Mouse (Mus musculus): ENCODE measurements around the gene Pdhx.
A peak's percentile ranks its signal among the peaks of the same experiment; 100 is the strongest.

Pdhx gene

GRCm38 (mm10) chr2:103073219-103073982 lies at the start of gene Pdhx, which contains the start of gene Apip:
Gene Pdhx, minus strand, starts transcription at chr2:103073513.
Gene Apip, plus strand, starts transcription at chr2:103073675.
- DNase-seq, result peak; percentile 100

GRCm38 (mm10) chr2:103119197-103119854 lies 46.0 kb upstream of the Pdhx start:
- DNase-seq, result no peak

- DNase-seq, result no peak
Measured at GRCm38 (mm10) chr2:103118324-103119196, 45.2 kb upstream of the Pdhx start.

DNA sequence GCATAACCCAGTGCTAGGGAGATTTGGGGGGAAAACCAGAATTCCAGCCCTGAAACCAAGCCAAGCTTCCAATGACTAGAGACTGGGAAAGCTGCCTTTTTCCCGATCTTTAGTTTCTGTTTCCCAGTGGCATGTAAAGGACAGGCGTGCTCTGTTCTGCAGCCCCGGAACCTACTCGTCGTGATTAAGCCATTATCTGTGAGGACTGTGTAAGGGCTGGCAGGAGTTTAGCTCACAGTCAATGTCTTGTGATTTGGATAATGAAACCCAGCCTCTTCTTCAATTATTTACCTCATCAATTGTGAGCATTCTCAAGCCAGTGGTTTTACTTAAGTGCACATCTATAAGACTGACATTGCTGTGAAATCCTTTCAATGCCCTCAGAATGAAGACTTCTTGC lies 43.9 kb upstream of the Pdhx start:
- DNase-seq, result no peak

- no peak for DNase-seq
Measured at GRCm38 (mm10) chr2:103111669-103112068, 38.4 kb upstream of the Pdhx start.

DNA sequence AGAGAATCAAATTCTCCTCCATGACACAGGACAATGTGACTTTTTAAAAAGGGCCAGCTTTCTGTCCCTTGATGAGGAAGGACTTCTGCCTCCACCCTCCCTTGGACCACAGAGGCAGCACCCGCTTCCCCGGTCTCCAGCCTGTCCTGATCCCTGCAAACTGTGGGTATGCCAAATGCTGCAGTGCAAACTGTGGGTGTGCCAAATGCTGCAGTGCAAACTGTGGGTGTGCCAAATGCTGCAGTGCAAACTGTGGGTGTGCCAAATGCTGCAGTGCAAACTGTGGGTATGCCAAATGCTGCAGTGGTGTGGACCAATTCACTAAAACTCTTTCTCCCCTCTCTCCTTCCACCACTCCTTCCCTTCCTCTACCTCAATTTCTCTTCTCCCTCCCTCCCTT lies 32.9 kb upstream of the Pdhx start:
- DNase-seq, result no peak

GRCm38 (mm10) chr2:103102595-103102994 lies 29.3 kb upstream of the Pdhx start:
- no peak for DNase-seq

DNA sequence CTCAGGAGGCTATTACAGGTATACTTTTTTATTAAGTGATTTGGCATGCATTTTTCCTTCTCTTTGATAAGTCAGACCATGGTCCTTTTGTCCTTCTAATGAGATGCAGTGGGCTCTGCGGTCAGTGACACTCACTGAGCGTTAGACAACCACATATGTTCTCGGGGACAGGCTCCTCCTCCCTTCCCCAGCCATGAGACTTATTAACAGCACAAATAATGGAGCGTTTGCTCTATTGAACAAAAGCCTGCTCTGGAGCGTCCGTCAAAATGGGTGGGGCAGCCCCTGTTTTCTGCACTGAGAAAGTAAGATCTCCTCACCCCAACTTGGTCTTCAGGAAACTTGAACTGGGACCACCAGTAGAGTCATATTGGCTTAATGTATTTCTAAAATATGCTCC lies 16.2 kb upstream of the Pdhx start:
- no peak for DNase-seq

- no peak for DNase-seq
Measured at GRCm38 (mm10) chr2:103088099-103088498, 14.8 kb upstream of the Pdhx start.

DNA sequence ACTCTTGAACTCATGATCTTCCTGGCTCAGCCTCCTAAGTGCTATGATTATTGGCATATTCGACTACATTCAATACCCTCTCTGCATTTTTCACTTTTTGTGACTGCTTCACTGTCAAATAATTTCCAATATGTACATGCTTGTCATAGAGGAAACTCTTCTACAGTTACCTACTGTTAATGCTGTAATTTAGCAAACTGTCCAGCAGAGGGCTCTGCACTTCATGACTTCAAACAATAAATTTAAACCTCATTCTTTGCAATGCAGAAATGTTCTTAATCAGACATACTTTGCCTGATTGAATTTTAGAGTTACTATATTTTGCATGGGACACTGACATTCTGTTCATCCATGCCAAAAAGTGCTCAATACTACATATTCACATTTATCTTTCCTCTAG lies 13.1 kb upstream of the Pdhx start:
- DNase-seq, result peak; percentile 30

- DNase-seq, result no peak
Measured at GRCm38 (mm10) chr2:103085633-103086032, 12.3 kb upstream of the Pdhx start.

GRCm38 (mm10) chr2:103084451-103084850 lies 11.1 kb upstream of the Pdhx start:
- peak; percentile 17 for DNase-seq

DNA sequence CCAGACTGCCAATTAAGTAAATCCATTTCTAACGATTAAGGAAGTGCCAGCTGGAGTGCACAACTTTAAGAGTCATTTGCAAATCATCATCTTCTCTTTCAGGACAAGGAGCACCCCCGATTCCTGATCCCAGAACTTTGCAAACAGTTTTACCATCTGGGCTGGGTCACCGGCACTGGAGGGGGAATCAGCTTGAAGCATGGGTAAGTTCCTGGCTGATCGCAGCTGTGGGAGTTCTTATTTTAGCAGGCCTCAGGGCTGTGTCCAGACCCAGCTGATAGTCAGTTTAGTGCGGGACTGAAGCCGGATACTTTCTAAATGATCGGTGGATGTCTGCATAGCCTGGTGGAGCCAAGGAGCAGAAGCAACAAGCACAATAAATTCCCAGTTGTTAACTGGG lies 9.5 kb upstream of the Pdhx start:
- DNase-seq, result no peak

- DNase-seq, result no peak
Measured at GRCm38 (mm10) chr2:103081706-103082105, 8.4 kb upstream of the Pdhx start.

DNA sequence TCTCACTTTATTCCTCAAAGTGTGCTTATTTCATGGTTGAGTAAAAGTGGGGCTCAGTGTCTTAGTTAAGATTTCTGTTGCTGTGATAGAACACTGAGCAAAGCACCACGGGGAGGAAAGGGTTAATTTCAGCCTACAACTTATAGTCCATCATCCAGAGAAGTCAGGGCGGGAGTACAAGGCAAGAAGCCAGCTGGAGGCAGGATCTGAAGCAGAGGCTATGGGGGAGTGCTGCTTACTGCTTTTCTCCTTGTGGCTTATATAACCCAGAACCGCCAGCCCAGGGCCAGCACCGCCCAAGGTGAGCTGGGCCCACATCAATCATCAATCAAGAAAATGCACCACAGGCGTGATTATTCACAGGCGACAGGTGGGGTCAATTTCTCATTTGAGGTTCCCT lies 7.8 kb upstream of the Pdhx start:
- peak; percentile 29 for DNase-seq

- no peak for DNase-seq
Measured at GRCm38 (mm10) chr2:103070586-103070985, 2.7 kb downstream of the Pdhx start.

- DNase-seq, result no peak
Measured at GRCm38 (mm10) chr2:103069752-103070405, 3.4 kb downstream of the Pdhx start.

GRCm38 (mm10) chr2:103068602-103069001 lies 4.7 kb downstream of the Pdhx start:
- no peak for DNase-seq

DNA sequence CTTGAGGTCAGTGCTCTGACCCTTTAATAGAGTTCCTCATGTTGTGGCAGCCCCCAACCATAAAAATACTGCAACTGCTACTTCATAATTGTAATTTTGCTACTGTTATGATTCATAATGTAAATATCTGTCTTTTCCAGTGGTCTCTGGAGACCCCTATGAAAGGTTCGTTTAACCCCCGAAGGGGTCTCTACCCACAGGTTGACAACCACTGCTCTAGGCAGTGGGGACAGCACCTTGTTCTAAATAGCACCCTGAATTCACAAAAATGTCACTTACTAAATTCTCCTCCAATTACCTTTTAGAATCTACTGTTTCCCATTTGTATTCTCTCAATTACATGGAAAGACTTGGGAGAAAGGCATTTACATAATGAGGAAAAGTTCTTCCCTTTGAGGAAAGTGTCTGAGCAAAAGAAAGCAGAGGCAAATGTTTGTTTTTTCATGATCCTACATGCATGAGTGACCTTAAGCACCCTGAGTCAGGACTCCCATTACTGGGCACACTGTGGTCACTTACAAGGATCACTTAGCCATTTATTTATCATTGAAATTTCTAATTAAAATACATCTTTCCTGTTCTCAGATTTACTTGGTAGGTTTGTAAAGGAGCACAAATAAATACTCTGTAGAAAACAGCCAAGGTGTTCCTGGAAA lies 5.6 kb downstream of the Pdhx start:
- DNase-seq, result no peak

- DNase-seq, result no peak
Measured at GRCm38 (mm10) chr2:103066683-103067551, 6.4 kb downstream of the Pdhx start.

GRCm38 (mm10) chr2:103062865-103063264 lies 10.4 kb downstream of the Pdhx start:
- DNase-seq, result peak; percentile 37

Measured in right cerebral cortex, adult 18-20 months (tissue).